Mouse (Mus musculus) G1E (cell line): ENCODE data around the gene Olfr1413.

Experiments
- CTCF ChIP-seq: IDR thresholded peaks from 2 replicates; pipeline ENCODE4 v1.5.1; 2012; ENCODE audit warnings: low read depth, low read length, inconsistent platforms, mixed read lengths
- GATA1 ChIP-seq: IDR thresholded peaks from 2 replicates; pipeline ENCODE4 v1.6.1; 2012; ENCODE audit warnings: borderline replicate concordance, low read length, inconsistent platforms, mixed read lengths
- GATA2 ChIP-seq: IDR thresholded peaks from 2 replicates; pipeline ENCODE4 v1.6.1; 2012; ENCODE audit warnings: low read depth, low read length, inconsistent platforms, borderline replicate concordance
- POLR2AphosphoS5 ChIP-seq: IDR thresholded peaks from 2 replicates; pipeline ENCODE4 v1.6.1; 2012; ENCODE audit warnings: low read depth, low read length, inconsistent platforms; ENCODE audit not compliant: insufficient replicate concordance
- TAL1 ChIP-seq: conservative IDR thresholded peaks from 2 replicates; pipeline ENCODE4 v1.6.1; 2012; ENCODE audit warnings: low read depth, low read length, inconsistent platforms, mixed read lengths

GRCm38 (mm10) chr1:92607711-92608110 is 36.6 kb downstream of the Olfr1413 start:
- TF ChIP-seq POLR2AphosphoS5: no peak
- no peak for TF ChIP-seq CTCF
- TF ChIP-seq GATA1: no peak
- no peak for TF ChIP-seq TAL1
- TF ChIP-seq GATA2: no peak
